Mouse (Mus musculus): ENCODE measurements around the gene Gnao1.

DNA sequence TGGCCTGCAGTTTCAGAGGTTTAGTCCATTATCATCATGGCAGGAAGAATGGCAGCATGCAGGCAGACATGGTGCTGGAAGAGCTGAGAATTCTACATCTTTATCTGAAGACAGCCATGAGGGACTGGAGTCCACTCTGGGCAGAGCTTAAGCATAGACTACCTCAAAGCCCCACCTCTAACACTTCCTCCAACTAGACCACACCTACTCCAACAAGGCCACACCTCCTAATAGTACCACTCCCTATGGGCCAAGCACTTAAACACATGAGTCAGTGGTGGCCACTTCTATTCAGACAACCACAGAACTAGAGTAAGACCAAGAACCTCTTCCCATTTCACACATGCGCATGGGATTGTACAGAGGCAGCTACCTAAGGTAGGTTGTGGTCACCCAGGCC is 136.6 kb downstream of the Gnao1 start:
- TF ChIP-seq POLR2A (IDR thresholded peaks at IDR 0.05; ENCODE audit: insufficient read depth, low read depth, low read length) (no peak), CTCF (IDR thresholded peaks at IDR 0.05; ENCODE audit: insufficient read depth, low read depth, low read length) (no peak)

Data from olfactory bulb, adult 2 months (tissue).